Mouse (Mus musculus) limb, embryonic 15.5 days (tissue): ENCODE data around the gene Fst. TPM values are rescaled to one million over a fixed set of nuclear protein-coding genes. Genes with fewer than 3 reads are reported as not detected.

Experiments
- ATAC-seq: fragments of 200-750 bp; cut with Nextera tagmentation; 2 replicates; pipeline ENCODE4 v1.8.0; 2017; ENCODE audit warnings: low read depth, moderate TSS enrichment; ENCODE audit not compliant: insufficient number of reproducible peaks, low FRiP score, low TSS enrichment
- H3K27ac ChIP-seq: fragments of 300-500 bp; sonication (generic); 2 replicates; pipeline ENCODE4 v1.5.1; 2015; ENCODE audit warnings: moderate library complexity, mild to moderate bottlenecking, inconsistent platforms
- H3K27me3 ChIP-seq: fragments of 300-500 bp; sonication (generic); 2 replicates; pipeline ENCODE4 v1.6.1; 2015; ENCODE audit warnings: inconsistent platforms
- H3K36me3 ChIP-seq: fragments of 300-500 bp; sonication (generic); 2 replicates; pipeline ENCODE4 v1.6.1; 2015; ENCODE audit warnings: inconsistent platforms
- H3K4me1 ChIP-seq: fragments of 300-500 bp; sonication (generic); 2 replicates; pipeline ENCODE4 v1.6.1; 2015; ENCODE audit warnings: inconsistent platforms
- H3K4me2 ChIP-seq: fragments of 300-500 bp; sonication (generic); 2 replicates; pipeline ENCODE4 v1.6.1; 2015; ENCODE audit warnings: mild to moderate bottlenecking, inconsistent platforms
- H3K4me3 ChIP-seq: fragments of 300-500 bp; sonication (generic); 2 replicates; pipeline ENCODE4 v1.5.1; 2015; ENCODE audit warnings: mild to moderate bottlenecking, inconsistent platforms
- H3K9ac ChIP-seq: fragments of 300-500 bp; sonication (generic); 2 replicates; pipeline ENCODE4 v1.6.1; 2015; ENCODE audit warnings: inconsistent platforms
- H3K9me3 ChIP-seq: fragments of 300-500 bp; sonication (generic); 2 replicates; pipeline ENCODE4 v1.6.1; 2016; ENCODE audit warnings: inconsistent platforms
- WGBS: fragments of 180-500 bp; shearing (Covaris S2); methylation state at CpG from one replicate; pipeline ENCODE4 v1.1.7; 2015; 5-methylcytosine and 5-hydroxymethylcytosine counted together
- polyA plus RNA-seq: library from polyadenylated mRNA; unstranded; fragments of >200 nt; fragmentation: Nextera tagmentation; extraction: Ambion mirVana; gene quantifications from 2 replicates; pipeline ENCODE4 v1.2.1, GENCODE M21; 2015

The Fst gene
- polyA plus RNA-seq, 1 experiment from 2014 or later, result 53.4 TPM

- Histone ChIP-seq H3K9ac (no peak overlapping the region), H3K4me3 (no peak overlapping the region), H3K27ac (no peak overlapping the region), H3K4me1 (no peaks in the 10 kb centered on the region), H3K4me2 (no peak overlapping the region), H3K36me3 (no peaks in the 10 kb centered on the region), H3K27me3 (no peaks in the 10 kb centered on the region), H3K9me3 (no peaks in the 10 kb centered on the region)
- no peak for ATAC-seq
- 28% methylated on average over 5 of the region's 5 CpGs for WGBS
These were observed 52.3 kb downstream of the Fst start for GRCm38 (mm10) chr13:114406424-114406823.

GRCm38 (mm10) chr13:114405100-114405715, 53.5 kb downstream of the Fst start:
- 76% methylated on average over 9 of the region's 9 CpGs for WGBS
- Histone ChIP-seq H3K9ac (no peak overlapping the region), H3K4me1 (no peaks in the 10 kb centered on the region), H3K27me3 (no peaks in the 10 kb centered on the region), H3K27ac (no peak overlapping the region), H3K9me3 (no peaks in the 10 kb centered on the region), H3K36me3 (no peaks in the 10 kb centered on the region), H3K4me3 (no peak overlapping the region), H3K4me2 (no peak overlapping the region)
- no peak for ATAC-seq

Other genes starting within 250 kb of the Fst start
- 241 and 251 TPM in 2 replicates for gene Ndufs4, start 70.7 kb downstream of the Fst start, polyA plus RNA-seq